Mouse (Mus musculus) cortical plate, adult 2 months (tissue): Measurements from ENCODE around the gene Mydgf.

ENCODE experiments used
- CTCF ChIP-seq: fragments of 200-500 bp; IDR thresholded peaks from 2 replicates; pipeline ENCODE4 v1.5.1; 2011; ENCODE audit warnings: mild to moderate bottlenecking, control low read depth, low read length; ENCODE audit not compliant: insufficient read depth; ENCODE audit errors: extremely low read depth
- POLR2A ChIP-seq: fragments of 200-500 bp; IDR thresholded peaks from 2 replicates; pipeline ENCODE4 v1.6.1; 2011; ENCODE audit warnings: mild to moderate bottlenecking, low read length, control low read depth; ENCODE audit not compliant: insufficient read depth; ENCODE audit errors: extremely low read depth

DNA sequence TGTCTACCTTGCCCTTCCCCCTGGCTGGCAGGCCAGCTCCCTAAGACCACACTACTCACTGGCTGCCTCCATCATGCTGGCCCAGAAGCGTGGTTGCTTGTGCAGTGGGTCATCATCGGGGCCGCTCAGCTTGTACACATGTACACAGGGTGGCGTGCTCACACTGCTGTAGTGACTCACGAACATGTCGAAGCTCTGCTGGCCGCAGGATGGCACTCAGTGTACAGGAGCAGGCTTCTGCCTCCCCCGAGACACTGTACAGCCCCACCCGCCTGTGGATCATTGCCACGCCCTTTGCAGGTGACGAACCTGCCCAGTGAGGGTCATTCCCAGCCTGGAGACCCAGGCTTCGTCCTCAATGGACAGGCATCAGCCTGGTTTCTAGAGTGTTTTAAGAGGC is 10.6 kb upstream of the Mydgf start:
- TF ChIP-seq CTCF (no peak), POLR2A (no peak)
